Mouse (Mus musculus): ENCODE results near the gene C130050O18Rik.

C130050O18Rik gene

DNA sequence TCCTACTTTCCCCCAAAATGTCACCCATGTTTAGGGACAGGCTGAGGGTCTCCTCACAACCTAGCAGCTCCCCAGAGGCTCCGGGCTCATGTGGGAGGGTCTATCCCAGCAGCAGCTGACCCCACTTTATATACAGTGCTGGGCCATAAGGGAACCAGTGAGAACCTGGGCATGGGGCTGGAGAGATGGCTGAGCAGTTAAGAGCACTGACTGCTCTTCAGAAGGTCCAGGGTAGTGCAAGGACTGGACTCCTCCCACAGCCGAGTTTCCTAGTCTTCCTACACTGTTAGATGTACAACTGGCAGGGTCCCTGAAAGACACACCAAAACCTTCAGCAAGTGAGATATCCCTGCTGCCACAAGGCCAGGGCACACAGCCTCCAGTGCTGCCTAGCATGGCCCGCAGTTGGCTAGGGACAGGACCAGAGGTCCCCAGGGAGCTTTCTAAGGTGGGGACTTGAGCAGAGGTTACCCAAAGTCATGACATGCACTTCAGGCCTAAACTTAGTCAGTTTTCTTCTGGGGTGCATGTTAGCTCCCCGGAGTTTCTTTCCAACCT lies 7.6 kb upstream of the C130050O18Rik start:
- DNase-seq (ENCODE audit: low spot score in 2 of 2): no peak

DNA sequence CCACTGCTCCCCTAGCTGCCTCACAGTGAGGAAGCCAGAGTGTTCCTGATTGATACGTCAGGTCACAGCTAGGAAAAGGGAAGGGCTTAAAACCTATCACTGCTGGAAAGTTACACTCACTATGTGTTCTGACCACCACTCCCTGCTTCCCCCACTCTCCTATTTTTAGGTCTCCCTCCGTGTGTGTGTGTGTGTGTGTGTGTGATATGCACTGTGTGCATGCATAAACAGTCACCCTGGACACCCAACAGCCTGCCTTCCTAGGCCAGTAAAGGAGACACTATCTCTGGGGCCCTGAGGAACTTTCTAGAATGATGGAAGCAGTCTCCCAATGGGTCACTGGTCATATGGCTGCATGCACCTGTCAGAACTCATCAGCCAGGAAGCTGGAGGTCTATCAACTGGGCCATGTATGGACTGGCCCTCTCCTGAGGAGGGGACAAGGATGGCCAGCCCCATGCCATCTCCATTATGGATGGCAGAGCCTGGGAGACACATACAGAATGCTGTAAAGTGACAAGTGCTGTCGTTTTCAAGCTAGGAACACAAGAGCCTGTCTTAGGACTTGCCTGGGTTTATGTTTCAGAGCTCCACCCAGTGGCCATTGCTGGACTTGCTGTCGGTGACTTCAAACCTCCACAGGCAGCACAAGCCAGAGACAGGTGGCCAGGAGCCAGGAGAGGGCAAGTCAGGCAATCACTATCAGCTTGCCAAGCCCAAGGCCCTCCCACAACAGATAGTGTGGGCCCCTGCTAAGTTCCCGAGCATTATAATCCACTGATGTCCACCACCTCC lies 6.9 kb upstream of the C130050O18Rik start:
- DNase-seq (ENCODE audit: low spot score in 2 of 2): peak; percentile 75 to 84

DNA sequence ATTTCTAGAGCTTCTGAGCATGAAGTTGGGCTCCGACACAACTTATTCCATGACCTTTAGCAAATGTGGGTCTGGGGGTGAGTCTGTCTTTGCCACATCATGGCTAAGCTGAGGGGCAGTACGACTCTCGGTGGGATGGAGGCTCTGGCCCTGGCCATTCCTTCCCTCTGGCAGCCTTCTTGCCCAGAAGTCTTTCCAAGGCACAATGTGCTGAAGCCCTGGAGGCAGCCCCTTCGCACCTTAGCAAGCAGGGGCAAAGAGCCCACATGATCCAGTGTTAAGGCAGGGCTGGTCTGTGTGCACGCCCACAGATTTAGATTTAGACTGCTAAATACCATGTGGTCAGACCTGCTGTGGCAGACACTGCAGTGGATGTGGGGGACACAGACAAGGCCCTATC lies 6.3 kb upstream of the C130050O18Rik start:
- no peak for DNase-seq (ENCODE audit: low spot score in 2 of 2)

DNA sequence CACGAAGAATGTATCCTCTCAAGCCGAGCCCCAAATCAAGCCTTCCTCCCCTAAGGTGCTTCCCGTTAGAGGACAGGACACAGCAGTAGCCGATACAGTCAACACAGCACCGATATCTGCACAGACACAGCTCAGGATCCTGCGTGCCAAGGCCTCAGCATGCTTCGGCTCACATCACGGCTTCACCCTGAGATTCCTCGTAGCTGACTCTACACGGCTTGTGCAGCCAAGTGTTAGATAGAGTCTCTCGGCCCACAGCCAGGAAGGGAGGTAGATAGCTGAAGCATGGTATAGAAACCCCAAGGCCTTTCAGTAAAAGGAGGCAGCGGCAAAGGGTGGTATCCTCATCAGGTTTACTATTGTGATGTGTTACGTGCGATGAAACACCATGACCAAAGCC lies 5.1 kb upstream of the C130050O18Rik start:
- DNase-seq (ENCODE audit: low spot score in 2 of 2): no peak

GRCm38 (mm10) chr5:139402106-139402505 lies 3.0 kb upstream of the C130050O18Rik start:
- no peak for DNase-seq (ENCODE audit: low spot score in 2 of 2)

DNA sequence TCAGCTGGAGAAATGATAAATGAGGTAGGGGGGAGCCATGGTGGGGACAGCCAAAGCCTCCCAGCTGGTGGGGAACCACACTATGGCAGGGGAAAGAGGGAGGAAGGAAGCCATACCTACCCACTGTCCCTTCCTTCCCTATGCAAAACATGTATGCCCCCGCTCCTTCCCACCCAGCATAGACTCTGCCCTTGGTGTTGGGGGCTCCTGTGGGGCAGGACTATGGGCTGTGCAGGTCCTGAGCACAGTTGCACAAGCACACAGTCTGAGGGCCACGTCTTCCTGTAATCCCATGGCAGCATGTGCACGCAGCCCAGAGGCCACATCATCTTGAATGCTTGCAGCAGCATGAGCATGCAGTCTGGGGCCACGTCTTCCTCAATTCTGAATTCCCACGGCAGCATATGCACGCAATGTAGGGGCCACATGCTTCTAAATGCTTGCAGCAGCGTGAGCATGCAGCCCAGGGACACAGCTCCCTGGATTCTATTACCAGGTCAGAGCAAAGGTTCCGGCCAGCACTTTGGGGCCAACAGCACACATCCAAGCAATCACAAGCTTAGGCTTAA lies 1.3 kb upstream of the C130050O18Rik start:
- DNase-seq (ENCODE audit: low spot score in 2 of 2): no peak

- DNase-seq (ENCODE audit: low spot score in 2 of 2): no peak
Measured at GRCm38 (mm10) chr5:139405478-139405877, 398 bp downstream of the C130050O18Rik start.

DNA sequence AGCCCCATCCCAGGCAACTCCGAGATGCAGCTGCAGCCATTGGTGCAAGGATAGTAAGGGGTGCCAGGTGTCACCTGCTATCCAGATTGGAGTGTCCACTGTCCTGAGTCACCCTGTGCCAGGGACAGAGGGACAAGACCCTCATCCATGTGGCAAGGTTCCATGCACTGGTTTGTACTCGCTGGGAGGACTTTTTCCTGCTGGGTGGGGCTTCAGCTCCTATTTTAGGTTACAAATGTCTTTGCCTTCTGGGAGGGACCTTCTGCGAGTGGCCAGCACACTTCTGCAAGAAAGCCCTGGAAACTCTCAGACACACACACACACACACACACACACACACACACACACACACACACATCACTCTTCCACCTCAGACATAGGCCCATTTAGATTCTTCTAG lies 873 bp downstream of the C130050O18Rik start:
- no peak for DNase-seq (ENCODE audit: low spot score in 2 of 2)

DNA sequence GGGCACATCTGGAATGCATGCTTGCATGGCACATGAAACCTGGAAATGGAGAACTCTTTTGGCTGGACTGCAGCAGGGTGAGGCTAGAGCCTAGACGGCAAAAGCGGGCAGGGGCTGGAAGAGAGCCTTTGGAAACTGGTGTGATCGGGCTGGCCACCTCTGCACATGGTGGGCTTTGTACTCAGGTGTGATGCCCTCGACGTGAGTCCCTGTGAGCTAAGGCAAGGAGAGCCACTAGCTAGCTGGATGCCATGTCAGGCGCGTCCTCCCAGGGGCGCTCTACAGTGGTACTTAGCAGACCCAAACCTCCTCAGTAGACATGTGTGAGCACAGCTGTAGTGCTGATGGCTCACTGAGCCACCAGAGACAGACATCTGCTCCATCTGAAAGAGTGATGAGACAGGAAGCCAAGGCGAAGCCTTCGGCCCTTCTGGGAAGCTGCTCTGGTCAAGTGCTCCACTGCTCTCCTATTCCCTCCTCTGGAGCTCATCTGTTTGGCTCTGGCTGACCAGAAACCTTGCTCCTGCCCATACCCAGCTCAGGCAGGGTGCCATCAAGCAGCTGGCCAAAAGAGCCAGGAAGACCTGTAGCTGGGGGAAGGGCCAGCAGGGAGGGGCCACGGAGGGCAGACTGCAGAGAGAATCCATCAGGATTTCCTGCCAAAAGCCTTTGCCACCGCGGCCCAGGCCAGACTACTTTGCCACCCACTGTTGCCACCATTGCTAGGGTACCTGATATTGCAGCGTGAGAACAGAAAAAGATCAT lies 2.2 kb downstream of the C130050O18Rik start:
- DNase-seq (ENCODE audit: low spot score in 2 of 2): no peak

DNA sequence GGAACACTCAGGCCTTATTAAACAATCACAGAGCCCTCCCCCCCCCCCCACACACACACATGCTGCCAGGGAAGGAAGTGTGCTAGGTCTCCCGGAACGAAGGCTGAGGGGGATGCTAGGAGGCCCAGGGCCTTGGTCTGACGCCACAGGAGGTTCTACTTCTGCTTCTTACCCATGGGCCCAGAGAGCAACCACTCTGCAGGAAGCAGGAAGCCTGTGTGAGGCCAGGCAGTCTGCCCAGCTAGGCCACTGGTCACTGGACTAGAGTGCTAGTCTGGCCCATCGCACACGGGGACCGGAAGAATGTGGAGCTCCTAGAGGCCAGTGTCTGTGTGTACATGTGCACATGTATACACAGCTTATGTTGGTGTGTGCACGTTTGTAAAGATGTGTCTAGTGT lies 3.4 kb downstream of the C130050O18Rik start:
- DNase-seq (ENCODE audit: low spot score in 2 of 2): peak; percentile 19 to 35

DNA sequence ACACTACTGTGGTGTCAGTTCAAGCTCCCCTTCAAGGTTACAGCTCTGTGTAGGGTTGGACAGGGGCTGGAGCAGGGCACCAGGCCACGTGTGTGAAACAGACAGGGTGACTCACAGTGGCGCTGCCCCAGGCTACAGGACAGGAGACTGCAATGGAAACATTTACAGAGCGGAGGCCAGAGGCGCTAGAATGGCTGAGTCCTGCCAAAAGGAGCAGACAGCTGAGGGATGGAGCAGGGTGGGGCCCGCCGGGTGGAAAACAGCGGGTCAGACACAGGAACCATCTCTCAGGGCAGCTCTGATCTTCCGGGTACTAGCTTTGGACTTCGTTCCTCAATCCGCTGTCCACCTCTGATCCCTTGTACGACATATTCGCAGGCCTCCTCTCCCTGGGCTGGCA lies 4.3 kb downstream of the C130050O18Rik start:
- DNase-seq (ENCODE audit: low spot score in 2 of 2): no peak

DNA sequence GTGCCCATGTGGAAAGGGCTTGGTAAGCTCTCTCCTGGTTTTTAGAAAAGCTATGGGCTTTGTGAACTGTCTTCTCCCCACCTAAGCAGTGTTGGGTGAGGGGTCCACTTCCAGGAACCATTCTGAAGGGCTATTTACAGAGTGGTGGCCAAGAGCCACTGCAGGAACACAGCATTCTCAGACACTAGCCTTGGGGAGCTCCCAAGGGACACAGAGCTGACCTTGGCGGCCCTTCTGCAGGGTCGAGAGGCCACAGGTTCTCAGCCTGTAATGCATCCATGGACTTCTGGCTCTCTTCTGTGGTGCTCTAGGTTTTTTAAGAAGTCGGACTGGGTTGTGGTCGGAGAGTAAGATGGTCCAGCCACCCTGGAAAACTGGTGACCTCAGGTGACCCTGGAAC lies 5.0 kb downstream of the C130050O18Rik start:
- DNase-seq (ENCODE audit: low spot score in 2 of 2): no peak

- DNase-seq (ENCODE audit: low spot score in 2 of 2): no peak
Measured at GRCm38 (mm10) chr5:139411117-139411516, 6.0 kb downstream of the C130050O18Rik start.

DNA sequence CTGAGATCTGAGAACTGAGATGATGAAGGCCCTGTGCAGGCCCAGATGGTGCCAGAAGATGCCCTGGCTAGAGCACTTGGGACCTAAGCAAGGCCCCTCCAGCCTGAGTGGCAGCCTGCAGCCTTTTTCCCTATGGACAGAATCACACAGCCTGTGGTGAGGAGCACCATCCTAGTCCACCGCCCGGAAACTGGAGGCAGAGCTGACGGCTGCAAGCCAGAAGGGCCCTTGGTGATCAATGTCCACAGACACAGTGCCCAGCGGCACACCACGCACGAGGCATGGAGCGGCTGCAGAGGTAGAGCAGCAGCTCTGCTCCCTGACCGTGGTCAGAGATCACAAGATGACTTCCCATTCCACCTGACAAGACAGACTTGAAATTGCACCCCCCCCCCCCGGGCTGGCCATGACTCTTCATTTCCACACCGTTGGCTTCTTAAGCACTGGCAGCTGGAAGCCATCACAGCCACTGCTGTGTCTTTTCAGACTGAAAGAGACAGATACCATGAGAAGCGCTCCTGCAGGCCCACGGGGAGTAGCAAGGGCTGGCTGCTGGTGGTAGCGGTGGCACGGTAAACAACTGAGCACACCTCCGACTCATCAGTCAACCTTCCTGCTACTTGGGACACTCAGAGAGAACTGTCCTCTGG lies 6.7 kb downstream of the C130050O18Rik start:
- DNase-seq (ENCODE audit: low spot score in 2 of 2): no peak

DNA sequence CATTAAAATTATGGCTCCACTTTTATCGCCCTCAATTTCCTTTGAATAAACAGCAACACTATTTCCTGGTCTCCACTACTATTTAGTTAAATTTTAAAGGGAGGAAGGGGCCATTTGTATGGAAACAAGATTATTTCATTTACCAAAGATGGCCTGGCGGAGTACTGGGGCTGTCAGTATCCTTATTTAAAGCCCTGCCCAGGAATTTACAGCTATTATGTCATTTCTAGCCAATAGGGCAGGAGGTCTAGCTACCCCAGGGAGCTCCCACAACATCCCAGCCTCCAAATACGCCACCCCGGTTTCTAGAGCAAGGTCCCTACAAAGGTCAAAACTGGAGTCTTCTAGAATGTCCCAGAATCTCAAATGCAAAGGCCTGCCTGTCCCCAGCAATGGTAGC lies 8.5 kb downstream of the C130050O18Rik start:
- no peak for DNase-seq (ENCODE audit: low spot score in 2 of 2)

DNA sequence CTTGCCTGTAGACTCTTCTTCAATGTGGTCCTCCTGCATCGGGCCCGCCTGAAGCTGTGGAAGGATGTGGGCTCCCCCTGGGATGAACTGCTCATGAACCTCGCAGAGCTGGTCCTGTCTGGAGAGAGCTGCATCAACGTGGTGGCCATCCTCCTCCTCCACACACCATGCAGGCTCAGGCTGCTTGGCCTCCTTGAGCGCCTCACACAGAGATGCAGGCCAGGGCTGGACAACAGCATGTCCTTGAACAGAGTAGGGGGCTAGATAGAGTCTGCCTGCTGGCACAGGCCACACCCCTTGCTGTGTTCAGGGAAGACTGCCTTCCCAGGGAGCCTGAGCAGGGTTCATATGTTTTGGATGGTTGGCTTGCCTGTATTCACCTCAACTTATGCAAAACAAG lies 9.9 kb downstream of the C130050O18Rik start:
- DNase-seq (ENCODE audit: low spot score in 2 of 2): no peak

DNA sequence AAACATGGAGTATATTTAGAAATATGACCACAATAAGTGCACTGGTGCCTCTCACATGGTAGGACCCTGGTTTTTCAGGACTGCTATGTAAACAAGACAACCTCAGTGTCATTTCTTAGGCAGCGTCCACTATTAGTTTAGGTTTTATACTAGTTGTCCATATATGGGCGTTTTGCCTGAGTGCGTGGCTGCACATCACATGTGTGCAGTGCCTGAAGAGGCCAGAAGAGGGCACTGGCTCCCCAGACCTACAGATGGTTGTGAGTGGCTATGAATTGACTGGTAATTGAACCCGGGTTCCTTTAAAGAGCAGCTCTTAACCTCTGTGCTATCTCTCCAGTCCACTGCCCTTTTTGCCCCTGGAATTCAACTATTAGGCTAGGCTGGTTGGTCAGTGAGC lies 11.9 kb downstream of the C130050O18Rik start:
- DNase-seq (ENCODE audit: low spot score in 2 of 2): peak in 1 of 2 experiments; percentile 15

- DNase-seq (ENCODE audit: low spot score in 2 of 2): no peak
Measured at GRCm38 (mm10) chr5:139417480-139417879, 12.4 kb downstream of the C130050O18Rik start.

DNA sequence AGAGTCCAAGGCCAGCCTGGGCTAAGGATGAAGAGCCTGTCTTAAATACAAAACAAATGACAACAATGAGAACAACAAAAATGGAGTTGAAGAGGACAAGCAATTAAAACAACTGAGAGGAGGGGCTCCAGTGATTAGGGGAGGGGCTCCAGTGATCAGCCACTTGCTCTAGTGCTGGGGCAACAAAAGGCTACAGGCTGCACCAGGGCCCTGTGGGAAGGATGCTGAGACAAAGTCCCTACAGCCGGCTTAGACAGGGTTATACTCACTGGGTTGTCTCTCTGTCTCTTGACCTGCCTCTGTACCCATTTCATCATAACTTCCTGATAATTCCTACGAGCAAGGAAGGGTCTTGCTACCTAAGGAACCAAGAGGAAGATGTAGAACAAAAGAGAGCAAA lies 13.0 kb downstream of the C130050O18Rik start:
- DNase-seq (ENCODE audit: low spot score in 2 of 2): no peak

DNA sequence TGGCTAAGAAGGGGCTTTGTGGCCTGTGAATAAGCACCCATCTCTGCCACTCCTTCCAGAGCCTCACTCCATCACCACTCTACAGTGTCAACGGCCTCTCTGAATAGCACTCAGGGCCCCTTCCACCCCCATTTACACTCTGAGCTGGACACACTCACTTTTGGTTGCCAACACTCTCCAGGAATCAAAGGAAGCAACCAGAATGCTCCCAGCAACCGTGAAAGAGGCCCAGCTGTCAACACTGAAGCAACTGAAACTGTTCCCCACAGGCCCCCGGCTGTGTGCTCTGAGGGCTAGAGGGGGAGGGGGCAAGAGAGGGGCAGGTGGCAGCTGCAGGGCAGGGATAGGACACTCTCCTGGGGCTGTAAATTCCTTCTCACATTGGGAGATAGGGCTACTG lies 13.6 kb downstream of the C130050O18Rik start:
- no peak for DNase-seq (ENCODE audit: low spot score in 2 of 2)

DNA sequence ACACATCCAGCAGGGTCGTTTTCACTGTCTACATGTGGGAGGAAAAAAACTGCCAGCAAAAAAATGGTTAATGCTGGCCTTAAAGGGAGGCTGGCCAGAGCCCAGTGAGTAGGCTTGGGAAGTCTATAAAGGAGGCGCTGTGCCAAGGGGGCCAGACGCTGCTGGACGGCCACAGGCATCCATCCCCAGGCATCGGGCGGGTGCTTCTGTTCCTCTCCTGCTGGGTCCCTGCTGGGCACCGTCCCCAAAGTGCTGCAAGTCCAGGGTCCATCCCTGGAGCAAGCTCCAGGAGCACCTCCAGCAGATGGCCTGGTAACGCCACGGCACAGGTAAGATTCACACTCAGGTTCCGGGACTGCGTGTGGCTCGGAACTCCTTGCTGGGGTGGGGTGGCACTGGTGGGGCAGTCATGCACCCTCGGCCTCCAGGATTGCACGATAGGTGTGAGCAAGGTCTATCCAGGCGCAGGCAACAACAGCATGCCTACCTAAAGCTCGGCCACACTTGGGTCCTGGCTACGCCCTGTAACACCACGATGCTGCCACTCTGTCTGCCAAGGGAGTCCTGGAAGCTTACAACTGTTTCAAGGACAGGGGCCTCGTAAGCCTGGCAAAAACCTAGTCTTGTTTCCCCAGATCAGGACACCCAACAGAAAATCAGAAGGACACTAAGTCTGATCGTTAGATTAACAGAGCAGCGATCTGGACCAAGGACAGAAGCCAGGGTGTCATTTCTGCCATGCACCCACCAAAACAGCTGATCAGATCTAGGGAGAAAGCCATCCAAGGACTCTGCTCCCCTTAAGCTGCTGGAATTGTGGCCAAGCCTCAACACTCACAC lies 18.2 kb downstream of the C130050O18Rik start, which contains the start of gene Gper1:
TSS of gene Gper1 (plus strand) at position 126 of the 840 bp plus-strand sequence.
- no peak for DNase-seq (ENCODE audit: low spot score in 2 of 2)

Measured in natural killer cell, adult 2 months (primary cell).